Mouse (Mus musculus) neural tube, embryonic 11.5 days (tissue): ENCODE measurements around the gene Ctu2. TPM values are rescaled to one million over a fixed set of nuclear protein-coding genes. Genes with fewer than 3 reads are reported as not detected.
A peak's percentile ranks its signal among the peaks of the same experiment; 100 is the strongest.

Experiments used
- ATAC-seq: fragments of 200-750 bp; cut with Nextera tagmentation; 2 replicates; pipeline ENCODE4 v1.8.0; 2017; ENCODE audit warnings: moderate number of reproducible peaks, mild to moderate bottlenecking, moderate TSS enrichment, moderate library complexity; ENCODE audit not compliant: insufficient read depth, low FRiP score, low TSS enrichment
- DNase-seq: peaks from one replicate; pipeline ENCODE4 v3.0.0-alpha.2; 2015; ENCODE audit warnings: low spot score
- H3K27ac ChIP-seq: fragments of 300-500 bp; sonication (generic); 2 replicates; pipeline ENCODE4 v1.5.1; 2014; ENCODE audit warnings: low read depth, mild to moderate bottlenecking, low read length
- H3K27me3 ChIP-seq: fragments of 300-500 bp; sonication (generic); 2 replicates; pipeline ENCODE4 v1.6.1; 2014; ENCODE audit warnings: mild to moderate bottlenecking, low read length, mixed read lengths; ENCODE audit not compliant: control insufficient read depth, insufficient read depth
- H3K36me3 ChIP-seq: fragments of 300-500 bp; sonication (generic); 2 replicates; pipeline ENCODE4 v1.6.1; 2014; ENCODE audit warnings: mild to moderate bottlenecking, low read length, moderate library complexity, mixed read lengths; ENCODE audit not compliant: control insufficient read depth, insufficient read depth
- H3K4me1 ChIP-seq: fragments of 300-500 bp; sonication (generic); 2 replicates; pipeline ENCODE4 v1.6.1; 2014; ENCODE audit warnings: low read length, mixed read lengths; ENCODE audit not compliant: control insufficient read depth, insufficient read depth
- H3K4me2 ChIP-seq: fragments of 300-500 bp; sonication (generic); 2 replicates; pipeline ENCODE4 v1.6.1; 2014; ENCODE audit warnings: low read depth, mild to moderate bottlenecking, moderate library complexity
- H3K4me3 ChIP-seq: fragments of 300-500 bp; sonication (generic); 2 replicates; pipeline ENCODE4 v1.5.1; 2014; ENCODE audit warnings: low read depth, low read length
- H3K9ac ChIP-seq: fragments of 300-500 bp; sonication (generic); 2 replicates; pipeline ENCODE4 v1.6.1; 2014; ENCODE audit warnings: mild to moderate bottlenecking, low read length
- H3K9me3 ChIP-seq: fragments of 300-500 bp; sonication (generic); 2 replicates; pipeline ENCODE4 v1.6.1; 2016; ENCODE audit warnings: low read length; ENCODE audit not compliant: control insufficient read depth
- WGBS: fragments of 180-500 bp; shearing (Covaris S2); extraction: QIAGEN DNeasy Blood & Tissue Kit; methylation state at CpG from one replicate; pipeline ENCODE4 v1.1.7; 2014; 5-methylcytosine and 5-hydroxymethylcytosine counted together
- polyA plus RNA-seq: library from polyadenylated mRNA; unstranded; fragments of >200 nt; fragmentation: Nextera tagmentation; extraction: Ambion mirVana; gene quantifications from 2 replicates; pipeline ENCODE4 v1.2.1, GENCODE M21; 2014

Ctu2 gene
- polyA plus RNA-seq, 1 experiment from 2014 or later, result 76.9 TPM

- no peak overlapping the region for H3K27ac ChIP-seq
These were observed 16.0 kb upstream of the Ctu2 start for GRCm38 (mm10) chr8:122459990-122460389.

DNA sequence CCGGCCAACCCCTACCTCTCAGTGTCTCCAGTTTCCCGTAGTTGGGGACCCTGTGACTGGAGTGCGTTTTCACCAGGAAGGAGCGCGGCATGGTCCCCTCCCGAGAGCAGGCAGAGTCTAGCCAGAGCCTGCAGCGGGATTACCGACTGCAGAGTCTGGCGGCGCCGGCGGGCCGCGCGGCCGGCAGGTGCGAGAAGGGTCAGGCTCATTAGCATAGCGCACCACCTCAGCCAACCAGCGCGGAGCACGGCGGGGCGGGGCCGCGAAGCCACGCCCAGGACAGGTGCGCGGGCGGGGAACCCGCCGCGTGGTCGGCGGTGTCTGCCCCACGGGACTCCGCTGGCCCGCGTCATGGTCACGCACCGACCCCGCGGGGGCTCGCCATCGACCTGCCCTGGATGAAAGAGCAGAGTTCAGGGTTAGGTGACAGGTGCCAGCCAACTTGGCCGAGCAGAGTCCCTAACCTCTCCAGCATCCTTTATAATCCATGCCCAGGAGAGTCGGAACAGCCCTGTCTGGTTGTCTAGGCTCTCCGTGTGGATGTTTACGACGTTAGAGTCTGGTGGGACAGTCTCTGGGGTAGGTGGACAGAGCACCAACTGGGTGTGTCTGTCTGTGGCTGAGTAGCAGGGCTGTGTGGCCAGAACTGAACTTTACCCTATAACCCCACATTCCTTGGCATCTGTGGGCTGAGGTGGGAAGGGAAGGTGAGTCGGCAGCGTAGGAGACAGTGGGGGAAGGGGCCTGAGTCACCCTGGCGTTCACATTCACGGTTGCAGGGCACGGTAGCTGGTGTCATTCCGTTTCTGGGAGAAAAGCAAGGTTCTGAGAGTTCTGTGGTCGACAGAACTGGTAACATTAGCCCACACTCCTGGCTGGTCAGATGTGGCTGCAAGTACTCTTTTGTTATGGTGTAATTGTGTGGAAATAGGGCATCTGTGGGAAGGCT lies 15.1 kb upstream of the Ctu2 start, which contains the start of gene Snai3:
TSS of gene Snai3 (minus strand) at position 210 of the 949 bp plus-strand sequence.
- Histone ChIP-seq H3K9ac (peak within 1 kb of the TSS; percentile 14), H3K27me3 (peaks cover 32% of the 10 kb centered on the region), H3K9me3 (no peaks in the 10 kb centered on the region), H3K4me1 (peaks cover 12% of the 10 kb centered on the region; the same call in 1 of the 2 replicates), H3K36me3 (no peaks in the 10 kb centered on the region), H3K4me2 (peak within 1 kb of the TSS; percentile 48), H3K27ac (no peak within 1 kb of the TSS), H3K4me3 (peak within 1 kb of the TSS; percentile 21)
- peak; percentile 55; the same call in 1 of the 2 replicates for ATAC-seq
- 3% methylated on average over 48 of the region's 56 CpGs for WGBS
- DNase-seq, result peak; percentile 52

More at GRCm38 (mm10) chr8:122459990-122460389, 16.0 kb upstream of the Ctu2 start:
- 30% methylated on average over 7 of the region's 7 CpGs for WGBS
- Histone ChIP-seq H3K4me3 (no peak overlapping the region), H3K36me3 (no peaks in the 10 kb centered on the region), H3K27me3 (peaks cover 32% of the 10 kb centered on the region), H3K9me3 (no peaks in the 10 kb centered on the region), H3K4me1 (peaks cover 12% of the 10 kb centered on the region; the same call in 1 of the 2 replicates), H3K9ac (no peak overlapping the region), H3K4me2 (peak overlapping the region; percentile 48)
- ATAC-seq (no peak), DNase-seq (no peak)

- ATAC-seq, result no peak
- H3K9ac ChIP-seq, result no peak overlapping the region
- H3K36me3 ChIP-seq, result no peaks in the 10 kb centered on the region
- no peak overlapping the region for H3K27ac ChIP-seq
- no peak overlapping the region for H3K4me2 ChIP-seq
- 62% methylated on average over 11 of the region's 11 CpGs for WGBS
- H3K4me3 ChIP-seq, result no peak overlapping the region
- no peak for DNase-seq
- peaks cover 32% of the 10 kb centered on the region for H3K27me3 ChIP-seq
- H3K9me3 ChIP-seq, result no peaks in the 10 kb centered on the region
- H3K4me1 ChIP-seq, result peaks cover 12% of the 10 kb centered on the region; the same call in 1 of the 2 replicates
These were observed 14.3 kb upstream of the Ctu2 start for GRCm38 (mm10) chr8:122461473-122462148.

DNA sequence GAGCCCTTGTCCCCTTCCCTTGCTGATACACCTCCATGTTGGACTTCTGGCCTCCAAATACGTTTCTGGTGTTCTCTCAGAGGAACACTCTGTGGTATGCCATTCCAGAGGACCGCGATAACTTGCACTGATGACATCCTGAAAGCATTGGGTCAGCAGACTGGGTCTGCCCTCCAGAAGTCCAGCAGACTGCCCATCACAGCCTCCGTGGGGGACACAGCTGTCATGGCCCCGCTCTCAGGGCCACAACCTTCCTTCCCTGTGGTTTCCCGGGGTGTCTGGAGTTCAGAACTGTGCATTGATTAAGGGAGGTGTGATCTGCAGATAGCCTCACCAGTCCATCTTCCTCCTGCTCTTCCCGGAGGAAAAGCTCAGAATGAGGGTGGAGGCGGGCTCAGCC lies 13.4 kb upstream of the Ctu2 start:
- Histone ChIP-seq H3K4me1 (peaks cover 12% of the 10 kb centered on the region; the same call in 1 of the 2 replicates), H3K9ac (no peak overlapping the region), H3K4me3 (no peak overlapping the region), H3K4me2 (no peak overlapping the region), H3K36me3 (peaks cover 2% of the 10 kb centered on the region), H3K27ac (no peak overlapping the region), H3K27me3 (peaks cover 32% of the 10 kb centered on the region), H3K9me3 (no peaks in the 10 kb centered on the region)
- ATAC-seq, result no peak
- DNase-seq, result no peak
- WGBS, result 72% methylated on average over 8 of the region's 8 CpGs

DNA sequence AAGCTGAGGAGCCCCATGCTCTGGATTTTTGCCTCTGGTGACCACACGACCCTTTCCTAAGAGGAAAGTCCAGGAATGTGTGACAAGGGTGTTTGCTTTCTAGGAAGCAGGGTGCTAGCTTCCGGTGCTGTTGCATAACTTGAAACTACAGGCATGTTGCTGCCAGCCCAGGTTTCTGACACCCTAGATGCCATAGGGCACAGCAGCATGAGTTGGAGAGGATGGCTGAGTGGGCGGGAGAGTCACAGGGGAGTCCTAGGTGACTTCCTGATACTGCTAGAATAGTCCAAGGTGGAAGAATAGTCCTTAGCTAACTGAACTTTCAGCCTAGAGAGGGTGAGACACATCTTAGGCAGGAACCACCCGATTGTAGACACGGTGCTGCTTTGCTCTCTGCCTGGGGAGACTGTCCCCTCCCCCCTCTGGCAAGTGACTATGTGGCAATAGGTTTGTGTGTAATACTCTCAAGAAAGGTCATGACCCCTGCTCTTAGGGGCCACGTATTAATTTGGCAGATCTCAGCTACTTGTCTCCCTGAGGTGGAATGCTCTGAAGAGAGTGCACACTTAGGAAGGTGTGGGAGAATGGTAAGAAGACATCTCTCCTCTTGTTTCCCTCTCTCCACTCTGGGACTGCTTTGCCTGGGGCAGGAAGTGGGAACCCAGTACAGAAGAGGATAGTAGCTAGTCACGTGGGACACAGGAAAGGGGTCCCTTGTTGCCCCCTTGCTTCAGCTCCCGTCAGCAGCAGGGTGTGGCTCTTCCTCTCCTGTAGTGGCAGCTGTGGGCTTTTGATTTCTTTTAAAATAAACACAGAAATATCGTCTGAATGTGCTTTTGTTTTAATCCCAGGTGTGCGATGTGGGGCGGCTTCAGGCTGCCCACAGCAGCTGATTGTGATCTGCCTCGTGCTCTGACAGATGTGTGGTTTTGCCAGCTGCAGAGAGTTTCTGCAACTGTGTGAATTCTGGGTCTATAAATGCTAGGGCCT lies 12.0 kb upstream of the Ctu2 start:
- Histone ChIP-seq H3K4me3 (no peak overlapping the region), H3K9ac (no peak overlapping the region), H3K27me3 (peaks cover 26% of the 10 kb centered on the region), H3K9me3 (no peaks in the 10 kb centered on the region), H3K27ac (no peak overlapping the region), H3K4me1 (peaks cover 12% of the 10 kb centered on the region; the same call in 1 of the 2 replicates), H3K36me3 (peaks cover 2% of the 10 kb centered on the region), H3K4me2 (no peak overlapping the region)
- 70% methylated on average over 12 of the region's 12 CpGs for WGBS
- DNase-seq, result no peak
- no peak for ATAC-seq

DNA sequence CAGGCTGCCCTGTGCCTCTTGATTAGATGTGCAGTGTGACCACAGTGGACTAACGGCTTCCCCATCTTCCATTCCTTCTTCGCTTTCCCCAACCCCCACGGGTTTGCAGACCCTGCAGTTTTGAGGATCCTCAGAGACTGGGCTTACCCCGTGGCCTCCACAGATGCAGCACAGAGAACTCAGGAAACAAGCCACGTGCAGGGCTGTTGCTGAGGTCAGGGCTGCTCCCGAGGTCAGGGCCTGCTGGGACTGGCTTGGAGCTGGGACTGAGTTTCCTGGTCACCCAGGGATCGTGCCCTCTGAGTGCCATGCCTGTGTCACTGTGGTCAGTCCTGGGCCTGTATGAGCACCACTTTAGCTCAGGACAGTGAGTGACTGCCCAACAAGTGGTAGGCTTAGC lies 11.0 kb upstream of the Ctu2 start:
- ATAC-seq (no peak), DNase-seq (no peak)
- no peak overlapping the region for H3K4me2 ChIP-seq
- H3K4me1 ChIP-seq, result peaks cover 12% of the 10 kb centered on the region; the same call in 1 of the 2 replicates
- H3K9ac ChIP-seq, result no peak overlapping the region
- H3K4me3 ChIP-seq, result no peak overlapping the region
- WGBS, result 75% methylated on average over 7 of the region's 7 CpGs
- peaks cover 2% of the 10 kb centered on the region for H3K36me3 ChIP-seq
- no peaks in the 10 kb centered on the region for H3K9me3 ChIP-seq
- H3K27me3 ChIP-seq, result peaks cover 18% of the 10 kb centered on the region
- no peak overlapping the region for H3K27ac ChIP-seq

DNA sequence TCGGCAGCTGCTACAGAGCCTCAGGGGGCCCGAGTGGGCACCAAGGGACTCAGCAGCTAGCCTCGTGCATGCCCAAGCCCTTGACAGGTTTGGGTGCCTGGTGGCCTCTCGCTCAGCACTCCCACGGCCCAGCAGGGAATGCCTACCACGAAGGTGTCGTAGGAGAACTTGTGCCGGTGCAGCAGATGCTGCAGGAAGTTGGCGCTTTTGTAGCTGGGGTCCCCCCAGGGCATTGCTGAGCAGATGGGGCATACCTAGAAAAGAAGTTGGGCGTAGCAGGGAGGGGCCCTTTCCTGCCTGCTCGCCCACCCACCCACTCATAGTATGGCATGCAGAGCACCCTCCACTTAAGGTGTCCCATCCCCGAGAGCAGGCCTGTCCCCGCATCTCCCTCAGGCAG lies 8.1 kb upstream of the Ctu2 start:
- no peak overlapping the region for H3K27ac ChIP-seq
- no peak overlapping the region for H3K4me3 ChIP-seq
- DNase-seq (no peak), ATAC-seq (no peak)
- H3K4me2 ChIP-seq, result no peak overlapping the region
- H3K4me1 ChIP-seq, result no peaks in the 10 kb centered on the region
- 92% methylated on average over 13 of the region's 13 CpGs for WGBS
- no peaks in the 10 kb centered on the region for H3K27me3 ChIP-seq
- H3K36me3 ChIP-seq, result peaks cover 2% of the 10 kb centered on the region
- no peaks in the 10 kb centered on the region for H3K9me3 ChIP-seq
- H3K9ac ChIP-seq, result no peak overlapping the region

DNA sequence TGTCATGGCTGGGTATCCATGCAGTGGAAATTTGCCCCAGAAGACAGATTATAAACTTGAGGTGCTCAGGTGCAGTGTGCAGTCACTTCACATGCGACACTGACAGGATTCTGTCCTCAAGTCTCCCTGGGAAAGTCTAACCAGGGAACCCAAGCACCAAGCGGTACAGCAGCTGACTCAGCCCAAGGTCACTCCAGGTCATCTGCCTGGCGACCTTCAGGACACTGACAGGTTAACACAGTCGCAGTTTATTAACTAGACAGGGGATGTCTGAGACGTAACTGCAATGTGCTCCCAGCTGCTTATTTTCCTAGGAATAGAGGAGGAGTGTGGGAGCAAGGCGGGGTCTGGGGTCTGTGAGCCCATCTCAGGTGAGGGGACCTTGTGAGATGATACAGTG lies 6.5 kb upstream of the Ctu2 start:
- Histone ChIP-seq H3K27ac (no peak overlapping the region), H3K9ac (no peak overlapping the region), H3K4me2 (no peak overlapping the region), H3K4me3 (no peak overlapping the region), H3K27me3 (no peaks in the 10 kb centered on the region), H3K36me3 (peaks cover 2% of the 10 kb centered on the region), H3K4me1 (no peaks in the 10 kb centered on the region), H3K9me3 (no peaks in the 10 kb centered on the region)
- DNase-seq (no peak), ATAC-seq (no peak)
- WGBS, result 84% methylated on average over 6 of the region's 6 CpGs
